Mouse (Mus musculus) lung, postnatal 0 days (tissue): Measurements from ENCODE around the gene Ccr1l1.

Source experiments
- CTCF ChIP-seq: IDR thresholded peaks from 2 replicates; pipeline ENCODE4 v1.5.1; 2016; ENCODE audit warnings: antibody characterized with exemption, mild to moderate bottlenecking
- EP300 ChIP-seq: IDR thresholded peaks from 2 replicates; pipeline ENCODE4 v1.6.1; 2016; ENCODE audit warnings: antibody characterized with exemption, mild to moderate bottlenecking, control low read depth

GRCm38 (mm10) chr9:123986217-123986616, 8.0 kb upstream of the Ccr1l1 start:
- peak; percentile 36; the same call in 1 of the 2 replicates for TF ChIP-seq CTCF
- TF ChIP-seq EP300, result no peak
